Mouse (Mus musculus) brain, embryonic 14.5 days (tissue): ENCODE measurements at regions not wholly inside any gene's neighbourhood (a gene's known extent, or its start where the extent isn't known, plus 50 kb on each side); places are given as distances from the start of the nearest gene placed in this dataset.

Source experiments
- CTCF ChIP-seq: fragments of 200-500 bp; IDR thresholded peaks from 2 replicates; pipeline ENCODE4 v1.5.1; 2012; ENCODE audit warnings: inconsistent platforms, mild to moderate bottlenecking, moderate library complexity, borderline replicate concordance; ENCODE audit not compliant: insufficient read depth, insufficient read length; ENCODE audit errors: extremely low read depth
- POLR2A ChIP-seq: fragments of 200-500 bp; IDR thresholded peaks from 2 replicates; pipeline ENCODE4 v1.6.1; 2012; ENCODE audit warnings: mild to moderate bottlenecking, inconsistent platforms, borderline replicate concordance; ENCODE audit not compliant: poor library complexity, insufficient read depth, insufficient read length, severe bottlenecking; ENCODE audit errors: extremely low read depth

- TF ChIP-seq CTCF: no peak
- no peak for TF ChIP-seq POLR2A
These were observed 66.4 kb downstream of the Fam43a start for GRCm38 (mm10) chr16:30665881-30666280.
